Mouse (Mus musculus) lung, postnatal 0 days (tissue): Measurements from ENCODE around the gene Slc16a1.

Source experiments
- CTCF ChIP-seq: IDR thresholded peaks from 2 replicates; pipeline ENCODE4 v1.5.1; 2016; ENCODE audit warnings: antibody characterized with exemption, mild to moderate bottlenecking
- EP300 ChIP-seq: IDR thresholded peaks from 2 replicates; pipeline ENCODE4 v1.6.1; 2016; ENCODE audit warnings: antibody characterized with exemption, mild to moderate bottlenecking, control low read depth

DNA sequence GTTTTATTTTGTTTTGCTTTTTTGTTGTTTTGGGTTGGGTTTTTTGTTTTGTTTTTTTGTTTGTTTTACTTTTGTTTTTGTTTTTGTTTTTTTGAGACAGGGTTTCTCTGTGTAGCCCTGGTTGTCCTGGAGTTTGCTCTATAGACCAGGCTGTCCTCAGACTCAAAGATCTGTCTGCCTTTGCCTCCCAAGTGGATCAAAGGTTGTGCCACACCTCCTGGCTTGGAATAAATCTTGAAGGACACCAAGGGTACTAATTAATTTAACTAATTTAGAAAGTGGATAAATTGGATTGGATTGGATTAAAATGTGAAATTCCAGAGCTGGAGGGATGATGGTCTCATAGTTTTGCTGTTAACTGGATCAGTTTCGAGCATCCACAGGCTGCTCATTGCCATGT is 63.3 kb downstream of the Slc16a1 start:
- TF ChIP-seq CTCF = no peak
- no peak for TF ChIP-seq EP300
